Mouse (Mus musculus): ENCODE results near the gene Col6a1.

Col6a1 gene

DNA sequence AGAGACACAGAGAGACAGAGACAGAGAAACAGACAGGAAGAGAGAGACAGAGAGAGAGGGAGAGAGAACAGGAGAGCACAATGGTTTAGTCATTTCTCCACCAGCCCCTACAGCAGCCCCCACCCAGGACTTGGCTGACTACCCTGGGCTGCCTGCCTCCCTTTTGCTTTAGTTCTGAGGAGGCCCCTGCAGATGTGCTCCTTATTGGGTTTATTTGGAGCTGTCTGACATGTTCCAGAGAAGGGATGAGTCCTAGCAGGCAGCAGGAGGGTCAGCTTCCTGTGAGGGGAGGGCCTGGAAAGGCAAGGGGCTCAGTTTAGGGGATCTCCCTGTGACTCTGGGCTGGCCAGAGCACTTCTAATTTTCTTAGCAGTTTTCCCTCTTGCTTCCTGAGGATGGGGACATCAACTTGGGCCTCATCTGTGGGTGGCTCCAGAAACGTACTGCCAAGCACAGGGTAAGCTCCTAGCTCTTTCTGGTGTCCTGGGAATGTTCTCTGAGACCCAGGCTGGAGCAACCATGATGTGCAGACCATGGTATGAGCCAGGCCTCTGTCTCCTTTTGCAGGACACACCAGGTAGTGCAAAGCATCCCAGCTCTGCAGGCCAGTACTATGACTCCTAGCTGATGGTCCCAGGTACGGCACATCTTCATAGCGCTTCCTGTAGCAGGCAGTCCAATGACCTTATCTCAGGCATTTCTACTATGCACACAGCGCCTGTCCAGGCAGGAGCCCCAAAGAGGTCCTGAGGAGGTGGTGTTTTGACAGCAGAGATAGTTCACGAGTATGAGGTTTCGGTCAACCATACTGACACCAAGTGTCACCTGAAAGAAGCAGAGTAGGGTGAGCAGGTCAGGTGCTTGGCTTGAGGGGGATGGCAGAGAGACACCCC is 45.0 kb downstream of the Col6a1 start:
- no peak for DNase-seq (ENCODE audit: low read depth, low spot score)

GRCm38 (mm10) chr10:76678122-76678521 is 47.8 kb downstream of the Col6a1 start:
- DNase-seq (ENCODE audit: low read depth, low spot score): no peak

DNA sequence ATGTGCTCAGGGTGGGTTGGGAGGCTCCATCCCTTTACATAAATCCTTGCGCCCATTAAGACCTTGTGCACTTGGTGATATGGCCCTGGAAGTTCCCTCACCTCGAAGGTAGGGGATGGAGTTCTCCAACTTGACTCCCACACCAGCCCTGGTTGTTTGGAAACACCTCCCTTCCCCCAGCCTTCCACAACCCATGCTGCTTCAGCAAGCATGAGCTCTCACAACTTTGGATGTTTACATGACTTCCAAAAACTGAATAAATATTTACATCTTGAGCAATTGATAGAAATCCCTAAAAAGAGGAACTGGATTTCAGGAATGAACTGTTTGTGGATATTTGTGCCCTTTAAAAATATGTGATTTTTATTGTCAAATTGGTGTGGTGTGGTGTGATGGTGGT is 50.7 kb downstream of the Col6a1 start:
- DNase-seq (ENCODE audit: low read depth, low spot score): no peak

- no peak for DNase-seq (ENCODE audit: low read depth, low spot score)
These were observed 51.4 kb downstream of the Col6a1 start for GRCm38 (mm10) chr10:76674581-76674980.

DNA sequence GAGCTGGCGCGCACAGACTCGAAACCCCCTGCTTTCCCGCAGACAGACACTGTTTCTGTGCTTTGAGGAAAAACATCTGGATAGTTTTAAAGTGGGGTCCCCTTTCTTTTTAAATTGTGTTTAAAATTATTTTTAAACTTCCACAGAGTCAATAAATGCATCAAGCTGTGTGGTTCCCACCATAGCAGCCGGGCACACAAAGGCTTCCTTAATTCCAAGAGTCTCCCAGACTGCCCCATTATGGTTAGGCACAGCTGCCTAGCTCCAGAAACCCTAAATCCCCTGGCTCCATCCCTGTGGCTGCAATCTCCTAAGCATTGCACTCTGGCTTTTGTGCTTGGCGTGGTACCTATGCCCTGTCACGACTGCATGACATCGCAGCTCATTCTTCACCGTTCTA is 54.0 kb downstream of the Col6a1 start:
- DNase-seq (ENCODE audit: low read depth, low spot score): no peak

GRCm38 (mm10) chr10:76668947-76669284 is 57.1 kb downstream of the Col6a1 start:
- no peak for DNase-seq (ENCODE audit: low read depth, low spot score)

DNA sequence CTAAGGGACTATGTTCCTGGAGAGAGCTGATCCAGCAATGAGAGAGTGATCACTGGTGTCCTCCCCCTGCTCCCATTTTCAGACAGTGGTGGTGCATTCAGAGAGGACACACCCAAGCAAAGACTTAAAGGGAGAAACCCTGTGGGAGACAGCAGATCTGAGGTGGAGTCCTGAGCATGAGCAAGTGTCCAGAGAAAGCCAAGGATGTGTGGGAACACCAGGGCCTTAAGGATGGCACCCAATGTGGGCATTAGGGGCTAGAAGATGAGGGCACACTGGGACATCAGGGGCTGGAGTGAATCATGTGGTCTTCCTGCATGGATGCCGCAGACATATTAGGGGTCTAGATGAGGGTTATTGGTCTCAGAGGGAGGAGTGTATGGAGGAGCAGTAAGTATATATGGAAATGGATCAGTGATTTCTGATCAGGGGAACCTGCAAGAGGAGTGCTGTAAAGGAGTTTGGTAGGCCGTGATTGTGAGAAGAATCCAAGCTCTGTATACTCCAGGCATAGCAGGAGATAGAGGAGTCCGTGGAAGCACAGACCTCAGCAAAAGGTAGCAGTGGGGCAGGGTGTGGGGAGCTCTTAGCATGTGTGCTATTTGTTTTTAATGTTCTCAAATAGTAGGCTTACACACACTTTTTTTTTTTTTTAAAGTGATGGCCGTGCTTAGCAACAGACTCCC is 57.6 kb downstream of the Col6a1 start:
- DNase-seq (ENCODE audit: low read depth, low spot score): no peak

GRCm38 (mm10) chr10:76667197-76667805 is 58.7 kb downstream of the Col6a1 start:
- no peak for DNase-seq (ENCODE audit: low read depth, low spot score)

GRCm38 (mm10) chr10:76665551-76665950 is 60.4 kb downstream of the Col6a1 start:
- no peak for DNase-seq (ENCODE audit: low read depth, low spot score)

DNA sequence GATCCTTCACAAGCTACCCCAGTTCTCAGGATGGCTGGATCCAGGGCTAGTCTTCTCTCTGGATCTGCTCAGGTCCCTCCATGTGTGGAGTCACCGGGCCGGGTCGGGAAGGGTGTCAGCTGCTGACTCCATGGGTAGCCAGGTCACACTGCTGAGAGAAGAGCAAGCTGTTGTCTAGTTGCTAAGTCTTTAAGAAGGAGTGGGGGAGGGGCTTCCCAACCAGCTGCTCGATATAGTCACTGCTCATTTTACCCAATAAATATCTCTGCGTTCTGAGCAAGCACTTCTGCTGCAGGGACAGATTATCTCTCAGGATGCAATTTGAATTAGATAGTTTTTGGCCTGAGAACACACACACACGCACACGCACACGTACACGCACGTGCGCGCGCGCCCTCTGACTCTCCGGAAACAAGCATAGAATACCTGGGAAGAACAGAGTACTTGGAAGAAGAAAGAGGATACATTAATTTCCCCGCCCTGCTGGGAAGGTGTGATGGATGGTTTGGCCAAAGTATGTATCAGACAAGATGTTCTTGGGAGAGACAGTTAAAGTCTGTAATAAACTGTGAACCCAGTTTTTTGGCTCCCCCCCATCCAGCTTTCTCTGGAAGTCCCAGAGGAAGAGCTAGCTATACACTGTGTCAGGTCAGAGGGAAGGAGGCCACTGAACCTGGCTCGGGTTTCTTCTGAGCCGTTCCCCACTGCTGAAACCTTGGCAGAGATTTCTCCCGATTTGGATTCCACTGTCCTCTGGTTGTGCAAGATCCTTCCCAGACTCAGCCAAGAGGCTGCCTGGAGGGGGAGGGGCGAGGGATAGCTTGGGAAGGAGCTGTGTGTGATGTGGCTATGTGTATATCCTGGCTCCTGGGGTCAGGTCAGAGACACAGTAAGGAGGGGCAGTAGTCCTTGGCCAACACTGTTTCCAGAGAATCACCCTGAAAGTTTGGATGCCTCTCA is 61.5 kb downstream of the Col6a1 start:
- DNase-seq (ENCODE audit: low read depth, low spot score): no peak
